Mouse (Mus musculus) NIH3T3 (cell line): ENCODE measurements around the gene Hs6st2.

Experiments
- DNase-seq: peaks from one replicate; pipeline ENCODE4 v3.0.0-alpha.2; 2012; ENCODE audit warnings: low read depth

Hs6st2 gene

GRCm38 (mm10) chrX:51681756-51682155 is at the start of gene Hs6st2:
Gene Hs6st2 (minus strand): TSS chrX:51681856.
- no peak for DNase-seq

- peak; percentile 13 for DNase-seq
These were observed 32.6 kb upstream of the Hs6st2 start for GRCm38 (mm10) chrX:51714086-51714745.

GRCm38 (mm10) chrX:51712996-51713395 is 31.3 kb upstream of the Hs6st2 start:
- DNase-seq: no peak

GRCm38 (mm10) chrX:51702823-51703222 is 21.2 kb upstream of the Hs6st2 start:
- peak; percentile 67 for DNase-seq

GRCm38 (mm10) chrX:51699079-51699478 is 17.4 kb upstream of the Hs6st2 start:
- no peak for DNase-seq

- DNase-seq: no peak
These were observed 4.6 kb upstream of the Hs6st2 start for GRCm38 (mm10) chrX:51686048-51686949.

- no peak for DNase-seq
These were observed 2.8 kb upstream of the Hs6st2 start for GRCm38 (mm10) chrX:51684336-51685056.

GRCm38 (mm10) chrX:51681170-51681667 is 437 bp downstream of the Hs6st2 start:
- peak; percentile 54 for DNase-seq

- peak; percentile 71 for DNase-seq
These were observed 1.1 kb downstream of the Hs6st2 start for GRCm38 (mm10) chrX:51680428-51681169.

- DNase-seq: peak; percentile 60
These were observed 1.8 kb downstream of the Hs6st2 start for GRCm38 (mm10) chrX:51679601-51680427.

GRCm38 (mm10) chrX:51658236-51658635 is 23.4 kb downstream of the Hs6st2 start:
- DNase-seq: peak; percentile 19

- no peak for DNase-seq
These were observed 38.9 kb downstream of the Hs6st2 start for GRCm38 (mm10) chrX:51642661-51643257.

- no peak for DNase-seq
These were observed 45.9 kb downstream of the Hs6st2 start for GRCm38 (mm10) chrX:51635756-51636155.

- DNase-seq: peak; percentile 38
These were observed 50.3 kb downstream of the Hs6st2 start for GRCm38 (mm10) chrX:51631376-51631775.

- DNase-seq: no peak
These were observed 67.2 kb downstream of the Hs6st2 start for GRCm38 (mm10) chrX:51614384-51615004.

GRCm38 (mm10) chrX:51610743-51611142 is 70.9 kb downstream of the Hs6st2 start:
- no peak for DNase-seq

- no peak for DNase-seq
These were observed 75.3 kb downstream of the Hs6st2 start for GRCm38 (mm10) chrX:51606231-51606863.

GRCm38 (mm10) chrX:51592751-51593150 is 88.9 kb downstream of the Hs6st2 start:
- DNase-seq: no peak

- DNase-seq: no peak
These were observed 91.1 kb downstream of the Hs6st2 start for GRCm38 (mm10) chrX:51590448-51591010.
